Mouse (Mus musculus): Measurements from ENCODE around the gene Crtc3. TPM values are rescaled to one million over a fixed set of nuclear protein-coding genes. Genes with fewer than 3 reads are reported as not detected.

Gene Crtc3
- total and polyA plus RNA-seq, 3 experiments = 4.2 to 15.8 TPM; not detected in 1

GRCm38 (mm10) chr7:80647437-80647871, 41.2 kb downstream of the Crtc3 start:
- H3K4me1 ChIP-seq (ENCODE audit: control insufficient read depth in 1 of 2, insufficient read depth in 2 of 2, low read length in 2 of 2) = peaks cover 7 to 22% of the 10 kb centered on the region in 2 experiments
- no peaks in the 10 kb centered on the region for H3K27me3 ChIP-seq (ENCODE audit: control insufficient read depth in 1 of 2, insufficient read depth in 2 of 2, low read length in 2 of 2)
- peaks cover 0 to 18% of the 10 kb centered on the region in 2 experiments; a peak in 2 of 4 replicates for H3K36me3 ChIP-seq (ENCODE audit: control insufficient read depth in 1 of 2, insufficient read depth in 2 of 2, low read length in 2 of 2)
- TF ChIP-seq ZNF384 (IDR thresholded peaks at IDR 0.05; ENCODE audit: low read depth, low read length) = no peak
- no peak for TF ChIP-seq KAT2A (conservative IDR thresholded peaks at IDR 0.05; ENCODE audit: low read depth, low read length)
- TF ChIP-seq BHLHE40 (IDR thresholded peaks at IDR 0.05; ENCODE audit: borderline replicate concordance, low read depth, low read length) = no peak
- TF ChIP-seq ELF1 (IDR thresholded peaks at IDR 0.05; ENCODE audit: low read depth, low read length) = no peak
- no peak for TF ChIP-seq ETS1 (IDR thresholded peaks at IDR 0.05; ENCODE audit: low read depth, low read length)
- no peak for TF ChIP-seq CHD2 (IDR thresholded peaks at IDR 0.05; ENCODE audit: low read length)
- no peak for TF ChIP-seq SIN3A (IDR thresholded peaks at IDR 0.05; ENCODE audit: low read length)
- no peak overlapping the region for H3K27ac ChIP-seq (ENCODE audit: control insufficient read depth, low read depth, low read length)
- no peaks in the 10 kb centered on the region for H3K9me3 ChIP-seq (replicated peaks; ENCODE audit: insufficient read depth, low read length)
- no peak overlapping the region for H3K4me3 ChIP-seq (ENCODE audit: control insufficient read depth in 1 of 2, insufficient read depth in 1 of 2, low read depth in 2 of 2, low read length in 2 of 2)
- DNase-seq (ENCODE audit: low read depth, low spot score) = no peak
- no peak overlapping the region for H3K9ac ChIP-seq (ENCODE audit: control insufficient read depth, low read depth, low read length, poor library complexity, severe bottlenecking)
- H3K79me2 ChIP-seq (ENCODE audit: control insufficient read depth, insufficient read depth, low read length, poor library complexity) = no peaks in the 10 kb centered on the region; the same call in 1 of the 2 replicates

- Histone ChIP-seq H3K4me3 (ENCODE audit: control insufficient read depth in 1 of 2, insufficient read depth in 1 of 2, low read depth in 2 of 2, low read length in 2 of 2) (no peak overlapping the region), H3K4me1 (ENCODE audit: control insufficient read depth in 1 of 2, insufficient read depth in 2 of 2, low read length in 2 of 2) (peaks cover 11 to 33% of the 10 kb centered on the region in 2 experiments), H3K9me3 (replicated peaks; ENCODE audit: insufficient read depth, low read length) (no peaks in the 10 kb centered on the region), H3K79me2 (ENCODE audit: control insufficient read depth, insufficient read depth, low read length, poor library complexity) (no peaks in the 10 kb centered on the region; the same call in 1 of the 2 replicates), H3K27me3 (ENCODE audit: control insufficient read depth in 1 of 2, insufficient read depth in 2 of 2, low read length in 2 of 2) (no peaks in the 10 kb centered on the region), H3K9ac (ENCODE audit: control insufficient read depth, low read depth, low read length, poor library complexity, severe bottlenecking) (no peak overlapping the region), H3K36me3 (ENCODE audit: control insufficient read depth in 1 of 2, insufficient read depth in 2 of 2, low read length in 2 of 2) (peaks cover 0 to 29% of the 10 kb centered on the region in 2 experiments; a peak in 2 of 4 replicates), H3K27ac (ENCODE audit: control insufficient read depth, low read depth, low read length) (0 out of 2 replicates have a peak overlapping the region, but pooled peaks have one; percentile 13)
- peak; percentile 56 for DNase-seq (ENCODE audit: low read depth, low spot score)
- TF ChIP-seq MAZ (IDR thresholded peaks at IDR 0.05; ENCODE audit: low read depth, low read length) (no peak), MXI1 (IDR thresholded peaks at IDR 0.05; ENCODE audit: low read depth, low read length) (no peak), ZKSCAN1 (IDR thresholded peaks at IDR 0.05; ENCODE audit: low read depth, low read length) (no peak), POLR2AphosphoS2 (IDR thresholded peaks at IDR 0.05; ENCODE audit: low read length) (no peak), POLR2A (IDR thresholded peaks at IDR 0.05; ENCODE audit: control insufficient read depth in 1 of 2, insufficient read depth in 1 of 2, low read depth in 1 of 2, low read length in 2 of 2, poor library complexity in 1 of 2) (no peak), MYB (IDR thresholded peaks at IDR 0.05; ENCODE audit: low read depth, low read length) (no peak), CHD1 (IDR thresholded peaks at IDR 0.05; ENCODE audit: low read depth, low read length) (no peak), ZC3H11A (IDR thresholded peaks at IDR 0.05; ENCODE audit: low read depth, low read length) (no peak), NELFE (IDR thresholded peaks at IDR 0.05; ENCODE audit: low read depth, low read length) (no peak), TBP (IDR thresholded peaks at IDR 0.05; ENCODE audit: low read depth, low read length) (peak; percentile 93), NRF1 (IDR thresholded peaks at IDR 0.05; ENCODE audit: insufficient read depth, low read depth, low read length, poor library complexity, severe bottlenecking) (no peak), BHLHE40 (IDR thresholded peaks at IDR 0.05; ENCODE audit: borderline replicate concordance, low read depth, low read length) (no peak), E2F4 (IDR thresholded peaks at IDR 0.05; ENCODE audit: borderline replicate concordance, low read depth, low read length) (no peak), MAFK (IDR thresholded peaks at IDR 0.05; ENCODE audit: borderline replicate concordance, low read depth, low read length) (0 out of 2 replicates have a peak, but pooled peaks have one; percentile 41), ETS1 (IDR thresholded peaks at IDR 0.05; ENCODE audit: low read depth, low read length) (peak; percentile 58; the same call in 1 of the 2 replicates), KAT2A (conservative IDR thresholded peaks at IDR 0.05; ENCODE audit: low read depth, low read length) (no peak), GATA1 (IDR thresholded peaks at IDR 0.05; ENCODE audit: low read depth, low read length) (peak; percentile 85), TAL1 (IDR thresholded peaks at IDR 0.05; ENCODE audit: low read length) (peak; percentile 33), ZNF384 (IDR thresholded peaks at IDR 0.05; ENCODE audit: low read depth, low read length) (no peak), MAX (IDR thresholded peaks at IDR 0.05; ENCODE audit: low read length) (no peak), TCF12 (IDR thresholded peaks at IDR 0.05; ENCODE audit: low read depth, low read length) (peak; percentile 77), ELF1 (IDR thresholded peaks at IDR 0.05; ENCODE audit: low read depth, low read length) (no peak), RAD21 (IDR thresholded peaks at IDR 0.05; ENCODE audit: low read depth, low read length) (no peak), SIN3A (IDR thresholded peaks at IDR 0.05; ENCODE audit: low read length) (peak; percentile 42; the same call in 1 of the 2 replicates), UBTF (IDR thresholded peaks at IDR 0.05; ENCODE audit: borderline replicate concordance, insufficient read depth, low read depth, low read length) (no peak), JUND (IDR thresholded peaks at IDR 0.05; ENCODE audit: low read depth, low read length) (no peak), USF2 (IDR thresholded peaks at IDR 0.05; ENCODE audit: borderline replicate concordance in 1 of 2, insufficient read depth in 1 of 2, low read depth in 1 of 2, low read length in 2 of 2) (no peak)
Measured at GRCm38 (mm10) chr7:80646093-80647025, 42.3 kb downstream of the Crtc3 start.
